Mouse (Mus musculus) NIH3T3 (cell line): ENCODE data around the gene Akap10.
"Not testable (repeated sequence)": the region's sequence is repeated elsewhere in the genome, so short reads cannot be mapped to it uniquely, and the experiment has no call there.

ENCODE experiments used
- DNase-seq: peaks from one replicate; pipeline ENCODE4 v3.0.0-alpha.2; 2012; ENCODE audit warnings: low read depth

Gene Akap10

GRCm38 (mm10) chr11:61930098-61930517, at the start of gene Akap10:
Gene Akap10, minus strand, starts transcription at chr11:61930252.
- peak; percentile 98 for DNase-seq

GRCm38 (mm10) chr11:61975783-61976182, 45.7 kb upstream of the Akap10 start:
- no peak for DNase-seq

GRCm38 (mm10) chr11:61974106-61974707, 44.2 kb upstream of the Akap10 start:
- peak; percentile 60 for DNase-seq

- no peak for DNase-seq
These were observed 41.6 kb upstream of the Akap10 start for GRCm38 (mm10) chr11:61971441-61972221.

GRCm38 (mm10) chr11:61970901-61971300, 40.8 kb upstream of the Akap10 start:
- DNase-seq, result peak; percentile 88

- DNase-seq, result no peak
These were observed 38.8 kb upstream of the Akap10 start for GRCm38 (mm10) chr11:61968875-61969274.

GRCm38 (mm10) chr11:61967034-61967433, 37.0 kb upstream of the Akap10 start:
- no peak for DNase-seq

- DNase-seq, result no peak
These were observed 34.6 kb upstream of the Akap10 start for GRCm38 (mm10) chr11:61964611-61965010.

GRCm38 (mm10) chr11:61963193-61963592, 33.1 kb upstream of the Akap10 start:
- DNase-seq, result no peak

GRCm38 (mm10) chr11:61962684-61963083, 32.6 kb upstream of the Akap10 start:
- no peak for DNase-seq

GRCm38 (mm10) chr11:61960096-61960495, 30.0 kb upstream of the Akap10 start:
- DNase-seq, result no peak

- DNase-seq, result not testable (repeated sequence)
These were observed 28.7 kb upstream of the Akap10 start for GRCm38 (mm10) chr11:61958706-61959105.

- DNase-seq, result no peak
These were observed 27.3 kb upstream of the Akap10 start for GRCm38 (mm10) chr11:61957296-61957813.

- DNase-seq, result peak; percentile 96
These were observed 26.7 kb upstream of the Akap10 start, which contains the start of gene Specc1 for GRCm38 (mm10) chr11:61956572-61957295. Gene Specc1, plus strand, starts transcription at chr11:61956763.

GRCm38 (mm10) chr11:61955951-61956350, 25.9 kb upstream of the Akap10 start:
- DNase-seq, result no peak

- peak; percentile 26 for DNase-seq
These were observed 25.1 kb upstream of the Akap10 start for GRCm38 (mm10) chr11:61955136-61955535.

GRCm38 (mm10) chr11:61950632-61951031, 20.6 kb upstream of the Akap10 start:
- DNase-seq, result peak; percentile 93

GRCm38 (mm10) chr11:61949315-61949714, 19.3 kb upstream of the Akap10 start:
- DNase-seq, result peak; percentile 83

GRCm38 (mm10) chr11:61946608-61947007, 16.6 kb upstream of the Akap10 start:
- no peak for DNase-seq

GRCm38 (mm10) chr11:61944417-61944816, 14.4 kb upstream of the Akap10 start:
- DNase-seq, result no peak

GRCm38 (mm10) chr11:61942903-61943302, 12.9 kb upstream of the Akap10 start:
- no peak for DNase-seq

- no peak for DNase-seq
These were observed 7.7 kb upstream of the Akap10 start for GRCm38 (mm10) chr11:61937761-61938160.
